Mouse (Mus musculus) liver, adult 2 months (tissue): Measurements from ENCODE around the gene Hoxa4.

ENCODE experiments used
- CTCF ChIP-seq: fragments of 200-500 bp; IDR thresholded peaks from 2 replicates; pipeline ENCODE4 v1.5.1; 2011; ENCODE audit warnings: low read depth, low read length, control low read depth
- POLR2A ChIP-seq: fragments of 200-500 bp; IDR thresholded peaks from 2 replicates; pipeline ENCODE4 v1.6.1; 2011; ENCODE audit warnings: low read length, control low read depth; ENCODE audit not compliant: insufficient read depth; ENCODE audit errors: extremely low read depth

- no peak for TF ChIP-seq CTCF
- no peak for TF ChIP-seq POLR2A
Measured at GRCm38 (mm10) chr6:52159164-52159761, 32.3 kb downstream of the Hoxa4 start.
